Mouse (Mus musculus) adrenal gland, postnatal 14 days (tissue): ENCODE measurements around the gene Zfp105. TPM values are rescaled to one million over a fixed set of nuclear protein-coding genes. Genes with fewer than 3 reads are reported as not detected.
A peak's percentile ranks its signal among the peaks of the same experiment; 100 is the strongest.

Experiments used
- DNase-seq: peaks from one replicate; pipeline ENCODE4 v3.0.0; 2021; ENCODE audit warnings: mixed read lengths
- long read RNA-seq, 2 experiments: library from polyadenylated mRNA; stranded (forward); transcript quantifications; one replicate each; pipeline ENCODE4 v2.0.0; 2021
- total RNA-seq: library from RNA; stranded (reverse); gene quantifications from 2 replicates; pipeline ENCODE4 v1.2.3, GENCODE M21; 2021

Zfp105 gene
- total RNA-seq, result 4.1 and 5.7 TPM in 2 replicates
- long read RNA-seq, experiment 1, partial matches to known transcripts, result 0 of 4 reads
- long read RNA-seq, experiment 1, other reads (novel, unspliced or antisense), result 0 of 4 reads
- long read RNA-seq, experiment 2, partial matches to known transcripts, result 0 of 1 reads
- long read RNA-seq, experiment 2, other reads (novel, unspliced or antisense), result 0 of 1 reads

- DNase-seq, result peak; percentile 81
Observed at GRCm38 (mm10) chr9:122922936-122923381, at the start of gene Zfp105. Gene Zfp105 (plus strand): TSS chr9:122923072.

GRCm38 (mm10) chr9:122874653-122875052 is 48.2 kb upstream of the Zfp105 start:
- DNase-seq, result no peak

- no peak for DNase-seq
Observed at GRCm38 (mm10) chr9:122875145-122875544, 47.7 kb upstream of the Zfp105 start.

- DNase-seq, result no peak
Observed at GRCm38 (mm10) chr9:122885385-122885784, 37.5 kb upstream of the Zfp105 start, which contains the start of gene Zkscan7. Gene Zkscan7 (plus strand): TSS chr9:122885685.

- peak; percentile 84 for DNase-seq
Observed at GRCm38 (mm10) chr9:122886372-122887179, 36.3 kb upstream of the Zfp105 start.

- DNase-seq, result no peak
Observed at GRCm38 (mm10) chr9:122901047-122901446, 21.8 kb upstream of the Zfp105 start.

GRCm38 (mm10) chr9:122902717-122903535 is 19.9 kb upstream of the Zfp105 start:
- DNase-seq, result peak; percentile 84

- no peak for DNase-seq
Observed at GRCm38 (mm10) chr9:122922436-122922835, 436 bp upstream of the Zfp105 start.

- DNase-seq, result no peak
Observed at GRCm38 (mm10) chr9:122928915-122929314, 6.0 kb downstream of the Zfp105 start.

- peak; percentile 95 for DNase-seq
Observed at GRCm38 (mm10) chr9:122950643-122951475, 28.0 kb downstream of the Zfp105 start, which contains the start of the genes 1110059G10Rik and Kif15. Gene 1110059G10Rik (minus strand): TSS chr9:122951000. Gene Kif15 (plus strand): TSS chr9:122951046.

Other genes starting within 250 kb of the Zfp105 start
- not detected in 2 replicates for gene Topaz1, start 175.7 kb upstream of the Zfp105 start, total RNA-seq
- gene Tcaim, start 117.5 kb upstream of the Zfp105 start, total RNA-seq, result 16.7 and 17.7 TPM in 2 replicates
- gene Gm35549, start 79.0 kb upstream of the Zfp105 start, total RNA-seq, result not detected in 2 replicates
- 100 and 106 TPM in 2 replicates for gene Zfp445, start 57.1 kb upstream of the Zfp105 start, total RNA-seq
- 9.3 and 11.5 TPM in 2 replicates for gene Zkscan7, start 37.4 kb upstream of the Zfp105 start, total RNA-seq
- gene 1110059G10Rik, start 27.9 kb downstream of the Zfp105 start, total RNA-seq, result 21.9 and 22.4 TPM in 2 replicates
- gene Kif15, start 28.0 kb downstream of the Zfp105 start, total RNA-seq, result 10.8 and 12.2 TPM in 2 replicates
- 14.8 and 19.3 TPM in 2 replicates for gene Tmem42, start 98.3 kb downstream of the Zfp105 start, total RNA-seq
- gene Tgm4, start 111.7 kb downstream of the Zfp105 start, total RNA-seq, result 0.70 and 0.86 TPM in 2 replicates
- 59.7 and 62.8 TPM in 2 replicates for gene Zdhhc3, start 190.1 kb downstream of the Zfp105 start, total RNA-seq
- 40.9 and 44.2 TPM in 2 replicates for gene Exosc7, start 190.1 kb downstream of the Zfp105 start, total RNA-seq
- gene Clec3b, start 227.9 kb downstream of the Zfp105 start, total RNA-seq, result 41.7 and 44.4 TPM in 2 replicates